Mouse (Mus musculus) embryo, embryonic 11.5 days (tissue): ENCODE data around the gene Tex38.
A peak's percentile ranks its signal among the peaks of the same experiment; 100 is the strongest.

Source experiments
- DNase-seq: peaks from one replicate; pipeline ENCODE4 v3.0.0-alpha.2; 2012; ENCODE audit warnings: low read depth, low spot score

Tex38 gene

GRCm38 (mm10) chr4:115767647-115768467 is 13.0 kb downstream of the Tex38 start:
- DNase-seq, result no peak

DNA sequence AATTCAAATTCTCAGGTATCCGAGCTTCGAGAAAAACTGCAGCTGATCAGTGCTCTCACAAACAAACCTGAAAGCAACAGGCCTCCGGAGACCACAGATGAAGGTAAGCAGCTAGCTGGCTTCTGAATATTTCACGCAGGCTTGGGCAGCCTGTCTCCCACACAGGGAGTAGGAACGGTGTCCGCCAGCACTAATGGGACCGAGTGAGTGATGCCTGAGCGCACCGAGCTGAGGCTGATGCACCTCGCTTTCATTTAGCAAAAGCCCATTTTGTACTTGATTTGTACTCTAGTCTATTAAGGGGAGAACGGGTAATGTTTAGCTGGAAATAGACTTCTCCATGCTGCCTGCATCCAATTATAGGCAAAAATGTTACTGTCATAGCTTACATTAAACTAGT is 16.2 kb downstream of the Tex38 start:
- no peak for DNase-seq

- DNase-seq, result no peak
These were observed 19.6 kb downstream of the Tex38 start for GRCm38 (mm10) chr4:115761206-115761605.

DNA sequence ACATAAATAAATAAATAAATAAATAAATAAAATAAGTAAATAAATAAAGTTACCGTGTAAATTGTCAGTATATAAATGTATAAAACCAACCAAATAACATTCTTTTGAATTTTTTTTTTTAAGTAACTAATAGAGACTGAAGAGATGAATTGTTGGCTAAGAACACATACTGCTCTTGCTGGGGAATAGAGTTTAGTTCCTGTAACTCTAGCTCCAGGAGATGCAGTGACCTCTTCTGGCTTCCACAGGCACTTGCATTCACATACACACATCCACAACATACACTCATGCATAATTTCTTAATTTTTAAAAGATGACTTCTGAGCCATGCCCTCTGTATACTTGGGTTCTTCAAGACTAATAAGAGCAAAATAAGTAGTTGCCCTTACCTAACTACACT is 26.0 kb downstream of the Tex38 start:
- no peak for DNase-seq

DNA sequence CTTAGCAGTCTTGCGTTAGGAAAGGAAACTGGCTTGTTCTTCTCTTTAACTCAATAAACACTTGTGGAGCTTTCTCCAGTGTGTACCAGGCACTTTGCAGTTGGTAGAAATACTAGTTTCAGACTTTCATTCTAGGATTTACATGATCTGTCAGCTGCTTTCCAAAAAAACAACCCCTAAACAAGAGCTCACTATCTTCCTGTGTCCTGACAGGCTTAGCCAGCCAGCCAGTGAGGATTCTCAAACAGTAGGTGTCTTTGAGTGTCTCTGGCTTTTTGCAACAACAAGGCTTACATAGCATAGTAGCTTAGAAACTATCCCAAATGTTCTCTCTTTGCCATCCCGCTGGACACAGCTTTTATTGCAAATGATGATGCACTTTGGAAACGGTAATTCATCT is 26.7 kb downstream of the Tex38 start:
- no peak for DNase-seq

DNA sequence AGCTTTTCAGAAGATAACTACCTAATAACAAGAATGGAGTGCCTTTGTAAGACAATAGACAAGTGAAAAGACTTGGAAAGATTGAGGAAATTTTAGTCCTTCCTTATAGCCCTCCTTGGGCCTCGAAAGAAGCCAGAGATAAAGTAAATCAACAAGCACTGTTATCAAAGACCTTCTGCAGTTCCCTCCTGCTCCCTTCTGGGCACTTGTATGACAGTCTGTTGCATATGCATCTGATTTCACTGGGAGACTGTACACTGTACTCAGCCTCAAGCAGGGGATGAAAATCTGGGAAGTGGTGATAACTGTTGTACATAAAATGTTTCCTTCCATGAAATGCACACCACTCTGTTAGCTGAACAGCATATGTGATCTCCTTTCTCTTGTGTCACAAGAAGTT is 31.5 kb downstream of the Tex38 start:
- DNase-seq, result no peak

DNA sequence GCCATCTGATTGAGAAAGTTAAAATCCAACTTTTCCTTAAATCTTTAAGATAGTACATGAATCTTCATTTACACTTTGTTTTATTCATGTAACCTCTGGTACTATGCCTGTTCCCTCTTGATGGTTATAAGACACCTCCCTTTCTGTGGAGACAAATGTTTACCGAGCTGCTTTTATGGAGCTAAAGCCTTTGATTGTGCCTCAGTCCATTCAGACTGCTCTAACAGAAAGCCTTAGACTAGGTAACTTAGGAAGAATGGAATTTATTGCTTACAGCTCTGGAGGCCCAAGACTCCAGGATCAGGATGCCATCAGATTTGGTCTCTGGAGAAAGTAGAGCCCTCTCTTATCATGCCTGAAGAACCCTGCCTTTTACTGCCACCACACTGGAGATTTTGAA is 32.6 kb downstream of the Tex38 start:
- no peak for DNase-seq

DNA sequence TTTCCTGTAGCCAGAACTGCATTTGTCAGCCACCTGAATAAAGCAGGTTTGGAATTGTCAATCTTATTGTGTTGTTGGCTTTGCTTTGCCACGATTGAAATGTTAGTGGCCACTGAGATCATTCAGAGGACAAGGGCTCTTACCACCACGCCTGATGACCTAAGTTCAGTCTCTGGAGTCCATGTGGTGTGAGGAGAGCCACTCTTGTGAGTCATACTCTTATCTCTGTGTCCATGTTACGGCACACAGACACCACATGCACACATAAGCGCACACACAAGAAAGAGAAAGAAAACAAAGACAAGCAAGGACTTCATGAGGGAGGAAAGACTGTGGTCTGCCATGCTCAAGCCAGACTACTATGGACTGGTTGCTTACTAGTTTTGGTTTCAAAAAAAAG is 37.7 kb downstream of the Tex38 start:
- no peak for DNase-seq

DNA sequence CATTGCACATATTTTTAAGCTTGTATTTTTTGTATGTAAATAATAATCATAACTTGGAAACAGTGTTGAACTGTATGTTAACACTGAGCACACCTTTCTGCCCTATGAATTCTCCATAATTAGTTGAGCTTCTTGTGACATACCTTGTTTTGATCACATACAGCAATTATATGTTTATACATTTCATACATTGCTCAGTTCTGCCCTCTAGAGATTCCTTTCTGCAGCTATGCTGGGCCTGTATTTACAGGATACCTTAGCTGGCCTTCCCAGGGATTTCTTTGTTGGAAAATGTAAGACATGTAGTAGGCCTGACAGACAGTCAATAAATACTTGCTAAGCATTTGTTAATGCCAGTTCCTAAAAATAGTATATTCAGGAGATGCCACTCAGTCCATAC is 38.2 kb downstream of the Tex38 start:
- no peak for DNase-seq

DNA sequence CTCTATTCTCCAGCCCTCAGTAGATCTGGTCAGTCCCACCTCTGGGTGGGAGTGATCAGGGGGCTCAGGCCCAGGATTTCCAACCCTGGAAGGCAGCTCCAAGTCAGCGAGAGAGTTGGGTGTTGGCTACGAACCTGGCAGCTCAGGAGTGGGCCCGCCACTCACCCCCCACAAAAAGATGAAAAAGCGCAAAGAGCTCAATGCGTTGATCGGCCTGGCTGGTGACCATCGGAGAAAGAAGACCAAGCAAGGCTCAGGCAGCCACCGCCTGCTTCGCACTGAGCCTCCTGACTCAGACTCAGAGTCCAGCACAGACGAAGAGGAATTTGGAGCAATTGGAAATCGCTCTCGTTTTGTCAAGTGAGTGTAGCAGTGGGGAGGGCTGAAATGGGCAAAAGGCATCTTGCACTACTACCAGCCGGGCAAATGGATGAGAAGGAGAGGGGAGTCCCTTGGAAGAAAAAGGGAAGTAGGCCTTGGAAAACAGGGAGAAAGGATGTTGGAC is 42.3 kb downstream of the Tex38 start:
- DNase-seq, result no peak

DNA sequence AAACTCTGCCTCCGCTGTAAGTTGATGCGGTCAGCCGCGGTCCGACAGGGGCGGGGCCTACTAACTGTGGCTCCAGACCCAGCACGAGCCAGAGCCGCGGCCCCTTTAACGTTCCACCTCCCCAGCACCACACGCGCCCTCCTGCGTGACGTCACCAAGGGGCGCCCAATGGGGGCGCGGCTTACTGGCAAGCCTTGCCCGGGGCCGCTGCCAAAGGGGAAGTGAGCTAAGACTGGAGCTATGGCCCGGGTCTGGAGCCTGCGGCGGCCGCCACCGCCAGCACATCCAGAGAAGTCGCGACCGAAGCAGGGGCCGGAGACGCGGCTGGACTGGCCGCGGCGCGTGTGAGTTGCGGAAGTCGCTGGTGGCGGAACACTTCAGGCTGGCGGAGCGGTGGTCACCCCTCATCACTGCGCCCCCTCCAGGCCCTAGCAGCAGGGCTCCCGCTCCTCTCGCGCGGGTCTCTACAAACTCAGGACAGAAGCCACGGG is 43.2 kb downstream of the Tex38 start, which contains the start of gene Efcab14:
Efcab14 (plus strand) TSS at position 194 of the 491 bp plus-strand sequence.
- DNase-seq, result peak; percentile 99

GRCm38 (mm10) chr4:115734867-115735266 is 46.0 kb downstream of the Tex38 start:
- no peak for DNase-seq

- no peak for DNase-seq
These were observed 47.1 kb downstream of the Tex38 start for GRCm38 (mm10) chr4:115733746-115734145.

DNA sequence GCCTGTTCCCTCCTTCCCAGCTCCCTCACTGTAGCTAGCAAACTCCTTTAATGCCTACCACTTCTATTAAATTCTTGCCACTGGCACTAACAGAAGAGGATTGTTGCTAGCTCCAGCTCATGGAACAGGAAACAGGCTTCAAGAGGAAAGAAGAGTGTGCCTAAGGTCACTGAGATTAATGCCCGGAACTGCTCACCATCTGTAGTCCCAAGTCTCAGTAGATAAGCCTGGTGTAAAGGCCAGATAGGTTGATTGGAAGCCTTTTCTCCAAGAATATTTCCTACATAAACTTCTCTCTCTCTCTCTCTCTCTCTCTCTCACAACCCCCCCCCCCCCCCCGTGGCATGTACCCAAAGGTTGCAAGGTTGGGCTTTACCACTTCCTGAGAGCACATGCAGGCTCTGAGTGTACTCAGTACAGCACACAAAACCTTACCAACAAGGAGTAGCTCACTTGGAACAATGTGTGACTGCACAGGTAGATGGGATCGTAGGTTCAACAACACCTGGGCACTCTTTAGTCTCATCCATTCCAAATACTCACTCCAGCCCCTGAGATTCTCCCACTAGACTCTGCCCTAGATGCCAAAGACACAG is 48.5 kb downstream of the Tex38 start:
- no peak for DNase-seq

GRCm38 (mm10) chr4:115731588-115732222 is 49.1 kb downstream of the Tex38 start:
- peak; percentile 61 for DNase-seq
